Mouse (Mus musculus): Measurements from ENCODE around the gene Tiam2.

GRCm38 (mm10) chr17:3505711-3506110 is 179.3 kb downstream of the Tiam2 start:
- TF ChIP-seq CTCF (IDR thresholded peaks at IDR 0.05; ENCODE audit: extremely low read depth, insufficient read depth, insufficient read length, insufficient replicate concordance) (no peak), POLR2A (IDR thresholded peaks at IDR 0.05; ENCODE audit: low read depth, low read length) (no peak)
